In genomic region chr13:107703736-107704135, GRCm38 (mm10) we compare ENCODE assay signal across 27 mouse cellular contexts.
"Had no signal": no experiment of that assay in that cellular context is flagged by ENCODE, and none has a peak within 500 bp of the region (broad histone marks: within the 10 kb centered on the region; RNA-seq: fewer than 3 reads in every experiment).

No protein-coding gene starts in this region.

- ATAC-seq: forebrain, embryonic 13.5 days; forebrain, embryonic 14.5 days; forebrain, embryonic 15.5 days; forebrain, embryonic 16.5 days; forebrain, postnatal 0 days had no signal

- H3K27ac ChIP-seq: embryonic facial prominence, embryonic 10.5 days; embryonic facial prominence, embryonic 12.5 days; embryonic facial prominence, embryonic 13.5 days; embryonic facial prominence, embryonic 15.5 days; forebrain, embryonic 10.5 days; forebrain, embryonic 12.5 days; forebrain, embryonic 13.5 days; forebrain, embryonic 15.5 days; gastrocnemius, adult 2 months; heart, embryonic 10.5 days had no signal

- H3K9ac ChIP-seq: embryonic facial prominence, embryonic 12.5 days; embryonic facial prominence, embryonic 13.5 days; embryonic facial prominence, embryonic 15.5 days; forebrain, embryonic 12.5 days; forebrain, embryonic 13.5 days; forebrain, embryonic 15.5 days; forebrain, postnatal 0 days had no signal

- H3K27me3 ChIP-seq: embryonic facial prominence, embryonic 12.5 days; embryonic facial prominence, embryonic 13.5 days; embryonic facial prominence, embryonic 15.5 days; forebrain, embryonic 12.5 days; forebrain, embryonic 13.5 days; forebrain, embryonic 15.5 days had no signal

- DNase-seq: cerebellum, adult 8-10 months; cerebellum, adult 9-10 months; cerebellum, adult 9-11 months; cerebellum, postnatal 10 days; cerebellum, postnatal 14 days; cerebellum, postnatal 25 days; cerebellum, postnatal 36 days; embryo, embryonic 11 days; forebrain, postnatal 0 days; gastrocnemius, adult 2 months; gastrocnemius, postnatal 10 days; gastrocnemius, postnatal 14 days; gastrocnemius, postnatal 25 days; gastrocnemius, postnatal 36 days; heart, adult 18-20 months had no signal

- H3K9me3 ChIP-seq: embryonic facial prominence, embryonic 10.5 days; embryonic facial prominence, embryonic 12.5 days; embryonic facial prominence, embryonic 13.5 days; embryonic facial prominence, embryonic 15.5 days; forebrain, embryonic 10.5 days; forebrain, embryonic 12.5 days; forebrain, embryonic 13.5 days; forebrain, embryonic 15.5 days; heart, embryonic 10.5 days had no signal

- H3K4me3 ChIP-seq: embryonic facial prominence, embryonic 10.5 days; embryonic facial prominence, embryonic 12.5 days; embryonic facial prominence, embryonic 13.5 days; embryonic facial prominence, embryonic 15.5 days; erythroblast, embryonic 14.5 days; forebrain, embryonic 10.5 days; forebrain, embryonic 12.5 days; forebrain, embryonic 13.5 days; forebrain, embryonic 15.5 days; gastrocnemius, adult 2 months; heart, embryonic 10.5 days had no signal

- H3K36me3 ChIP-seq: embryonic facial prominence, embryonic 10.5 days; embryonic facial prominence, embryonic 12.5 days; embryonic facial prominence, embryonic 13.5 days; embryonic facial prominence, embryonic 15.5 days; forebrain, embryonic 10.5 days; forebrain, embryonic 12.5 days; forebrain, embryonic 15.5 days; heart, embryonic 10.5 days had no signal

- H3K4me2 ChIP-seq: embryonic facial prominence, embryonic 12.5 days; embryonic facial prominence, embryonic 13.5 days; embryonic facial prominence, embryonic 15.5 days; forebrain, embryonic 12.5 days; forebrain, embryonic 13.5 days; forebrain, embryonic 15.5 days had no signal
